Mouse (Mus musculus) T-cell, adult 2 months (primary cell): ENCODE results near the gene Fgd5.
"Not testable (repeated sequence)": the region's sequence is repeated elsewhere in the genome, so short reads cannot be mapped to it uniquely, and the experiment has no call there.

Experiments
- DNase-seq: peaks from one replicate; pipeline ENCODE4 v3.0.0; 2022; ENCODE audit warnings: low spot score

The Fgd5 gene

GRCm38 (mm10) chr6:91978371-91979300, at the start of gene Fgd5:
Gene Fgd5, plus strand, starts transcription at chr6:91978878.
- no peak for DNase-seq

GRCm38 (mm10) chr6:91931231-91931630, 47.4 kb upstream of the Fgd5 start:
- no peak for DNase-seq

DNA sequence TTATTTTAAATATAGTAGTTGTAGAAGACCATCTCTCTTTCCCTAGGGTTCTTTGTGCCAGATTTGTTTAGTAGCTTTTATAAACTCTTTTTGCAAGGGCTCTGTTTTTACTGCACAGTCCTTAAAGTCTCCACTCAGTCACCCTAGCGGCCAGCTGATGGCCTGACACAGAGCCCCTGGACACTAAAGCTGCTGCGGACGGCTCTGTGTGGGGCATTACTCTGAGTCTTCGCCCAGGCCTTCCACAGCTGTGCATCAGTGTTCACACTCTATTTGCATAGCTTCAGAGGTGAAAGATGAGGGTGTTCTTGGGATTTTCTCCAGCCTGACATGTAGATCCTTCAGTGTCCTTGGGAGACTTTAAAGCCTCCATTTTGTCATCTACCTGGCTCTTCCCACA, 40.2 kb upstream of the Fgd5 start:
- DNase-seq, result no peak

- DNase-seq, result no peak
Measured at GRCm38 (mm10) chr6:91948426-91948825, 30.3 kb upstream of the Fgd5 start.

GRCm38 (mm10) chr6:91958015-91958414, 20.7 kb upstream of the Fgd5 start:
- DNase-seq, result not testable (repeated sequence)

GRCm38 (mm10) chr6:91960028-91960811, 18.5 kb upstream of the Fgd5 start:
- DNase-seq, result no peak

- no peak for DNase-seq
Measured at GRCm38 (mm10) chr6:91963429-91963828, 15.2 kb upstream of the Fgd5 start.

DNA sequence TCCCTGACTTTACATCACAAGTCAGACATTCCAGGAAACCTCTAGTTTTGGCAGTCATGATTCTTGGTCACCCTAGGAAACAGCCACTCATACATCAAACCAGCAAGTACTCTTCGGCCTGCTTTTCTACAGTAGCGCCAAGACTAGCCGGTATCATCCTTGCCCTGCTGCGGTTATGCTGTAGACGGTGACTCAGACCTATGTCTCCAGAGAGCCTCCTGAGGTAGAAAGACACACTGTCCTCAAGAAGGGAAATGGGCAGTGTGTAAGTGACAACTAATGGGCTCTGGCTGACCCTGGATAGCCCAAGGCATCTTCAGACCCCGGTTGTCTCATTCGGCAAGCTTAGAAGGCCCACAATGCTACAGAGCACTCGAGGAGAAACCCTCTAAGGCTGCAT, 13.6 kb upstream of the Fgd5 start:
- DNase-seq, result no peak

DNA sequence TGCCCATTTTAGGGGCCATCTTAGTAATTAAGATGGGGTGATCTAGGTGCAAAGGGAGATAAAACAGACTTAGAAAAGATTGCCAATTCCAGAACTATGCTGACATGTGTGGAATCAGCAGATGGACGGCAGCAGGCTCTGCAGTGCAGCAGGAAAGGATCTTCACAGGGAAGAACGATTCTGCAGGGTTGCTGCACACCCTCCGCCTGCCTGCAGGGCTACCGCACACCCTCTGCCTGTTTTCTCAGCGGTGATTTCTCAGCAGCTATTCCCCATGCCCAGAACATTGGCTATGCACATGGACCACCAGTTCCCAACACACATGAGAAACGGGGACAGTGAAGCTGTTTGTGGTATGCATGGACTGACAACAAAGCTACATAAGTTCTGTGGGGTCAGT, 12.7 kb upstream of the Fgd5 start:
- DNase-seq, result no peak

DNA sequence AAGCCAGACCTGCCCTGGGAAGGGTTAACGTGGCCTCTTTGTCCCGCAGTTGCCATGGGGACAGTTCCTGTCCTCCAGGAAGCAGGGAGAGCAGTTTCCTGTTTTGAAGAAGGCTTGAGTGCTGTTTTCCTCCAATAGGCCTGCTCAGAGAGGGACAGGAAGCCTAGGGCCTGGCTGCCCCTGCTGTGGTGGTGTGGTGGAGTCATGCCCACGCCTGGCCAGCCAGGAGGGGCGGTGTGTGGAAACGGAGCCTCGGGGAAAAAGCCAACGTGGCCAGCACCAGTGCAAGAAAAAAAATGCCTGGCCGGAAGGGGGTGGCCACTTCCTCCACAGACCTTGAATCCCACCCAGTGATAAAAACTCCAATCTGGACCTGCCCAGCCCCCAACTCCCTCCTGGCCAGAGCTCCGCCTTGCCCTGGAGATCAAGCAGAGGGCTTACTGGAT, 6.5 kb upstream of the Fgd5 start:
- peak; percentile 14 for DNase-seq

- no peak for DNase-seq
Measured at GRCm38 (mm10) chr6:91973972-91974371, 4.7 kb upstream of the Fgd5 start.

GRCm38 (mm10) chr6:91979301-91979996, 771 bp downstream of the Fgd5 start:
- DNase-seq, result no peak

DNA sequence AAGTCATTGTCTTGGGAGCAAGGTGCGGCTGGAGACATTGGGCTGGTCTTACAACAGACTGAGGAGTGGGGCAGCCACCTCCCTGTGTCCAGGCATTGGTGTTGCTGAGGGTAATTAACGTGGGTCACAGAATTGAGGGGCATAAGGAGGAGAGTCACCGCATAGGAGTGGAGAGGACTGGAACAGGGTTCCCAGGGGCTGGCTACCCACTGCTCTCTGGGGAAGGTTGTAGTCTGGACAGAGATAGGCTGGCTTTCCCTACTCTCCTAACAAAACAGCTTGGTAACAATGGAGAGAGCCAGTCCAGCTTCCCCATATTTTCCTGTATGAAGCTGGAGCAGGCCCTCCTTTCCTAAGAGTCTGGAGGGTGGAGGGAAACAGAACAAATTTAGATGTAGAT, 1.3 kb downstream of the Fgd5 start:
- no peak for DNase-seq

DNA sequence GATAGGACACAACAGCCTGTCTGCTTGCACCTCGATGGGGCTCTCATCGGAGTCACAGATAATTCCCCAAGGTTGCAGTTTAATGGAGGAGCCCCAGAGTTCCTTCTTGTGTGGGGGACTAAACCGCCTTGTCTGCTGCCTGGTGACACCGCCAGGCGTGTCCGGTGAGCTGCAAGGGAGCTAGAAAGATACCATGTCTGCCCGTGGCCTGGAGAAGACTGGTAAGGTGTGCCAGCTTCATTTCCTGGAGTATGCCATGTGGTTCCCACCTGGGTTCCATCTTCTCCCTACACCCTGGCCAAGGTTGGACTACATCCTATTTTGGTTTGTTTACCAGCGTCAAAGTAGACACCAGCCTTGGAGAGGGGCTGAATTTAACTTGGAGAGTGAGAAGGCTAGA, 11.4 kb downstream of the Fgd5 start:
- DNase-seq, result no peak

- DNase-seq, result no peak
Measured at GRCm38 (mm10) chr6:91992823-91993222, 14.1 kb downstream of the Fgd5 start.

GRCm38 (mm10) chr6:91993795-91994505, 15.3 kb downstream of the Fgd5 start:
- DNase-seq, result no peak

- DNase-seq, result no peak
Measured at GRCm38 (mm10) chr6:91996072-91996471, 17.4 kb downstream of the Fgd5 start.

GRCm38 (mm10) chr6:92002558-92003285, 24.0 kb downstream of the Fgd5 start:
- no peak for DNase-seq

GRCm38 (mm10) chr6:92003646-92004045, 25.0 kb downstream of the Fgd5 start:
- DNase-seq, result no peak

DNA sequence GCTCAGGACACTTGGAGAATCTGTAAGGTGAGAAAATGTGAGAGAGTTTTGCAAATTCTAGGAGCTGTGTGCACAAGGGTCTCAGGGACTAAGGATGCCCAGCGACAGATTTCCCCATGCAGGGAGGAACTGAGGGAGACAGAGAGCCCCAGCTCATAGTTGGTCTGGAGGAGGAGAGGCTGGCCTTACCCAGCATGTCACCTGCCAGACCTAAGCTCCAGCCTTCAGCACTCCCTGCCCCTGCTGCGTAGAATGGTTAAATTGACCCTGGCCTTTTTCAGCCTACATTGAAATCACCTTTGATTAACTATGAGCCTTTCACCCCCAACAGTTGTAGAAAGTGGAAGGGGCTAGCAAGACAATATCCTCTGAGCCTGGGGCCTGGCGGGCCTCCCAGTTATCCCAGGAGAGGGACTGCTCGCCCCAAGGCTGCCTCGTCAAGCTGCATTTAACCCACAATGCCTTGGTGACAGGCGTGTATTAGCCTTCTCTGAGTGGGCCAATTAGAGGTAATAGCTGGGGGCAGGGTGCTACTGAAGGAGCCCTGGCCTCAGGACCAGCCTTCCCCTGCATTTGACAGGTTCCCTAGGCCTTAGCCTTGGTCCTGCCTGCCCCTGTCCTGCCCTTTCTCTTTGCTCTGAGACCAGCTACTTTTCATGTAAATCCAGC, 25.6 kb downstream of the Fgd5 start:
- DNase-seq, result no peak

DNA sequence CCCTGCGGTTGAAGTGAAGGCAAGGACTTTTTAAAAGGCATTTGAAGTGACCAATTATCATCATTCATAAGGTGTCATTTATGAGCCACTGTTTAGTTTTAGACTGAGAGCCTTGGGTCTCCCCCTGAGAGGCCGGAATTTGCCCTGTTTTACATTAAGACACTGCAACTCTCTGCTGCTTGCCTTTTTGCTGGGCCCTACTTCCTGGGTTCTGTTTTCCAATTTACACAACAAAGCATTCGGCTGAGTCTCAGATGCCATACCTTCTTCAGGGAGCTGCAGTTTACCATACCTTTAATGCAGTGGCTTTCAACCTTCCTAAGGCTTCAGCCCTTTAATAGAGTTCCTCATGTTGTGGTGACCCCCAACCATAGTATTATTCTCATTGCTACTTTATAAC, 26.1 kb downstream of the Fgd5 start:
- DNase-seq, result no peak
